Mouse (Mus musculus): ENCODE results near the gene Sf3b5. TPM values are rescaled to one million over a fixed set of nuclear protein-coding genes. Genes with fewer than 3 reads are reported as not detected.

Sf3b5 gene
- polyA plus RNA-seq, 1 experiment from 2014 or later = 36.8 TPM

DNA sequence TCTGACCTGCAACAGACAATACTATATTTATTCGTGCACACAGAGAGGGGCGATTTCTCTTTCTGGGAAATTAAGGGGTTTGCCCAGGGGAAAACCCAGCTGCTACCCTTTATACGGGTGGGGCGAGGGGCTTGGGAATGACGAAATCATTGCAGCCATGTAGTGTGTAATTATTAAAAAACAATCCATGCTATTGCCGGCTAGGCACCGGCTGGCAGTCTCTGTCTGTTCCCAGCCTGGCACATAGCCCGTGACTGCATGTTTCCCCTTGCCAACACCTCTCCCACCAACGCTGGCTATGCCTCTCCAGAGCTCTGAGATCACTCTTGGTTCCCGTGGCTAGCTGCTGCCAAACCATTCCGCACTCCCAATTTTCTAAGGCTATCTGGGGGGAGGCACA lies 39.5 kb downstream of the Sf3b5 start:
- H3K27ac ChIP-seq (ENCODE audit: low read depth, low read length) = peak overlapping the region; percentile 14; the same call in 1 of the 2 replicates
- ATAC-seq (peak; percentile 37; the same call in 1 of the 2 replicates), DNase-seq (ENCODE audit: low spot score) (peak; percentile 65)
- H3K36me3 ChIP-seq (ENCODE audit: control insufficient read depth, insufficient read depth, low read length) = no peaks in the 10 kb centered on the region
- H3K9ac ChIP-seq (ENCODE audit: low read length) = no peak overlapping the region
- no peak overlapping the region for H3K4me3 ChIP-seq (ENCODE audit: low read depth, low read length)
- H3K4me2 ChIP-seq (ENCODE audit: low read length) = no peak overlapping the region
- 80% methylated on average over 11 of the region's 11 CpGs for WGBS
- no peaks in the 10 kb centered on the region for H3K9me3 ChIP-seq (replicated peaks; ENCODE audit: control insufficient read depth, low read length)
- no peaks in the 10 kb centered on the region for H3K4me1 ChIP-seq (ENCODE audit: control insufficient read depth, insufficient read depth, low read length)
- H3K27me3 ChIP-seq (replicated peaks; ENCODE audit: control insufficient read depth, insufficient read depth, low read length) = no peaks in the 10 kb centered on the region

DNA sequence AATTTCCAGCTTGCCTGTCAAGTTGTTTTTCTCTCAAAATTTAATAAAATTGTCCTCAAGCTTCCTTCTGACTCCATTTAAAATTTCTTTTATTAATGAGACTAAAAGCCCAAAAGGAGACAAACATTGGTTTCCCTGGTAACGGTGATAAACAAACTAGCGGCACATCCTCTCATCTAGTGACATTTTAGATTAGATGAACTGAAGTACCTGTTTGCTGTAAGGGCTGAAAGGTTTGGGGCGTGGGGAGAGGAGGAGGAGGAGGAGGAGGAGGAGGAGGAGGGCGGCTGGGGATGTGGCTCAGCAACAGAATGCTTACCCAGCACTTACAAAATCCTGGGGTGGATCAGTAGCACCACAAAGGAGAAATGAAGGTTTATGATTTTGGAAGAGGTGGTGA lies 42.7 kb downstream of the Sf3b5 start:
- 47% methylated on average over 4 of the region's 4 CpGs for WGBS

GRCm38 (mm10) chr10:13056863-13057381 lies 51.8 kb downstream of the Sf3b5 start:
- 71% methylated on average over 6 of the region's 6 CpGs for WGBS
- no peak for ATAC-seq

More for the DNA sequence above, 42.7 kb downstream of the Sf3b5 start:
- H3K4me1 ChIP-seq (ENCODE audit: control insufficient read depth, insufficient read depth, low read length) = no peaks in the 10 kb centered on the region
- no peak overlapping the region for H3K4me2 ChIP-seq (ENCODE audit: low read length)
- no peak overlapping the region for H3K9ac ChIP-seq (ENCODE audit: low read length)
- no peaks in the 10 kb centered on the region for H3K27me3 ChIP-seq (replicated peaks; ENCODE audit: control insufficient read depth, insufficient read depth, low read length)
- H3K27ac ChIP-seq (ENCODE audit: low read depth, low read length) = no peak overlapping the region
- ATAC-seq (no peak), DNase-seq (ENCODE audit: low spot score) (no peak)
- no peak overlapping the region for H3K4me3 ChIP-seq (ENCODE audit: low read depth, low read length)
- H3K9me3 ChIP-seq (replicated peaks; ENCODE audit: control insufficient read depth, low read length) = no peaks in the 10 kb centered on the region
- H3K36me3 ChIP-seq (ENCODE audit: control insufficient read depth, insufficient read depth, low read length) = no peaks in the 10 kb centered on the region

More at GRCm38 (mm10) chr10:13056863-13057381, 51.8 kb downstream of the Sf3b5 start:
- no peak overlapping the region for H3K9ac ChIP-seq (ENCODE audit: low read length)
- no peaks in the 10 kb centered on the region for H3K36me3 ChIP-seq (ENCODE audit: control insufficient read depth, insufficient read depth, low read length)
- peaks cover 20% of the 10 kb centered on the region; the same call in 1 of the 2 replicates for H3K27me3 ChIP-seq (replicated peaks; ENCODE audit: control insufficient read depth, insufficient read depth, low read length)
- H3K27ac ChIP-seq (ENCODE audit: low read depth, low read length) = no peak overlapping the region
- no peak overlapping the region for H3K4me2 ChIP-seq (ENCODE audit: low read length)
- no peak overlapping the region for H3K4me3 ChIP-seq (ENCODE audit: low read depth, low read length)
- H3K4me1 ChIP-seq (ENCODE audit: control insufficient read depth, insufficient read depth, low read length) = peaks cover 8% of the 10 kb centered on the region
- DNase-seq (ENCODE audit: low spot score) = no peak
- no peaks in the 10 kb centered on the region for H3K9me3 ChIP-seq (replicated peaks; ENCODE audit: control insufficient read depth, low read length)

Other genes starting within 250 kb of the Sf3b5 start
- 7.2 and 15.8 TPM in 2 replicates for gene Utrn, start 136.0 kb upstream of the Sf3b5 start, polyA plus RNA-seq (2014; fragmentation: Nextera tagmentation; extraction: Ambion mirVana)
- 0.93 and 0.98 TPM in 2 replicates for gene Stx11, start 41.0 kb upstream of the Sf3b5 start, polyA plus RNA-seq (2014; fragmentation: Nextera tagmentation; extraction: Ambion mirVana)
- 46.7 and 54.9 TPM in 2 replicates for gene Plagl1, start 55.2 kb downstream of the Sf3b5 start, polyA plus RNA-seq (2014; fragmentation: Nextera tagmentation; extraction: Ambion mirVana)
- gene Zc2hc1b, start 172.7 kb downstream of the Sf3b5 start, polyA plus RNA-seq (2014; fragmentation: Nextera tagmentation; extraction: Ambion mirVana) = not detected in 2 replicates
- gene Ltv1, start 187.8 kb downstream of the Sf3b5 start, polyA plus RNA-seq (2014; fragmentation: Nextera tagmentation; extraction: Ambion mirVana) = 37.3 and 38.8 TPM in 2 replicates

All from forebrain, embryonic 14.5 days (tissue).